Mouse (Mus musculus): Measurements from ENCODE around the gene Nudt19. TPM values are rescaled to one million over a fixed set of nuclear protein-coding genes. Genes with fewer than 3 reads are reported as not detected.
"Not testable (repeated sequence)": the region's sequence is repeated elsewhere in the genome, so short reads cannot be mapped to it uniquely, and the experiment has no call there.

Gene Nudt19
- polyA plus RNA-seq, 1 experiment = 18.3 TPM

DNA sequence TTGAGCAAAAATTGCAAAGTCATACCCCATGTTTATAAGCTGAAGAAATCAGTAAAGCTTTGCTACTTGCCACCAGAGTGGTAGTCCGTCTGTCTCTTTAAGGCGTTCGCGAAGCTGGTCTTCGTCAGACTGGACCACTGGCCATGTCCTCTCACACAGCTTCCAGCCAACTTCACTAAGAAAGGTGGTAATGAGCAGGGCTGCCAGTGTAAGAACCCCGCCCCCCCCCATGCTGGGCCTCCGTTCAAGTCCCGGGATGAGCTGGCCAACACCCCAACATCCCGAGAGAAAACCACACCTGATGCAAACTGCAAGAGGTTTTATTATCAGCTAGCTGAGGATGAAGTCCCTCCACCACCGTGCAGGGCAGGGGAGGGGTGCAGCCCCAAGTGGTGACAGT is 8.8 kb upstream of the Nudt19 start:
- H3K4me2 ChIP-seq (ENCODE audit: low read depth); H3ac ChIP-seq (ENCODE audit: control insufficient read depth, insufficient read length); H3K79me2 ChIP-seq (ENCODE audit: control insufficient read depth, insufficient read depth); H3K4me3 ChIP-seq; H3K36me3 ChIP-seq (ENCODE audit: control insufficient read depth, insufficient read depth): not testable (repeated sequence)
- H3K27me3 ChIP-seq (ENCODE audit: control insufficient read depth, insufficient read depth, insufficient read length) = peaks cover 25% of the 10 kb centered on the region

DNA sequence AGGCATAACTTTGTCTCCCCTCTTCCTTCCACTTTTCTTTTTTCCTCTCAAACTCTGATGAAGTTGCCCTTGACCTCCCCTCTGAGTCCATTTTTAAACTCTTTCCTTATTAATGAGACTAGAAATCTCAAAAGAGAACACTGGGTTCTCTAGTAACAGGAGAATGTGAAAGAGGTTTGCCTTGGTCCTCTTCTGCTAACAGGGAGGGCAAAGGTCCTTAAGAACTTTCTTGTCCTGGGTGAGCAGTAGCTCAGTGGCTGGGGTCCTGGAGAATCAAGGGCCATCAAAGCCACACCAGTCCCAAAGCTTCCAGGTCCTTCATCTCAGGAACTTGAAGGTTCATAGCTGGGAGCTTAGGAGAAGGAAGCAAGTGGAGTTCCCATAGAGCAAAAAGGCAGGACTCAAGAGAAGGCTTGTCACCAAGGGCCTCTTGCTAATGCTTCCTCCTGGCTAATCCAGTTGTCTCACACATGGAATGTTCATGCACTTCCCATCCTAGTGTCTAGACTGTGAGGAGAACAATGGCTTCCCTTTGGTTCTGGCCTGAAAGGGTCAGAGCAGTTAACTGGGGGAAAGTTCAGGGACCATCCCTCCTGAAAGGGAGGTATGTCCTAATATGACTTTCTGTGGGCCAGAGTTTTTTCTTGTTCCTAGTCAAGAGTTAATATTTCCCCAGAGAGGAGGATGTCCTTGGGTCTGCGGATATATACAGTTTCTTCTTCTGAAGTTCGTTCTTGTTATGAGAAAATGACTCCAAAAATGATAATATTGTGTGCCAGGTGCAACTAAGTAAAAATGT is 8.2 kb upstream of the Nudt19 start:
- Histone ChIP-seq H3K4me3 (no peak overlapping the region), H3ac (ENCODE audit: control insufficient read depth, insufficient read length) (no peak overlapping the region), H3K79me2 (ENCODE audit: control insufficient read depth, insufficient read depth) (no peaks in the 10 kb centered on the region), H3K36me3 (ENCODE audit: control insufficient read depth, insufficient read depth) (no peaks in the 10 kb centered on the region), H3K27me3 (ENCODE audit: control insufficient read depth, insufficient read depth, insufficient read length) (peaks cover 25% of the 10 kb centered on the region), H3K4me2 (ENCODE audit: low read depth) (no peak overlapping the region)
- TF ChIP-seq REST (IDR thresholded peaks at IDR 0.05; ENCODE audit: insufficient read depth, insufficient read length) = no peak
- TF ChIP-seq CEBPB (IDR thresholded peaks at IDR 0.05; ENCODE audit: insufficient read depth, poor library complexity, severe bottlenecking) = no peak
- no peak for TF ChIP-seq MYOD1 (IDR thresholded peaks at IDR 0.05; ENCODE audit: control insufficient read depth in 1 of 3, insufficient read length in 2 of 3, low read depth in 2 of 3)
- no peak for TF ChIP-seq POLR2A (IDR thresholded peaks at IDR 0.05; ENCODE audit: insufficient read length, low read depth)
- TF ChIP-seq SRF (IDR thresholded peaks at IDR 0.05; ENCODE audit: control insufficient read depth, insufficient read length, low read depth) = no peak
- no peak for TF ChIP-seq USF1 (IDR thresholded peaks at IDR 0.05; ENCODE audit: low read depth)
- no peak for TF ChIP-seq E2F4 (IDR thresholded peaks at IDR 0.05; ENCODE audit: insufficient read depth)

DNA sequence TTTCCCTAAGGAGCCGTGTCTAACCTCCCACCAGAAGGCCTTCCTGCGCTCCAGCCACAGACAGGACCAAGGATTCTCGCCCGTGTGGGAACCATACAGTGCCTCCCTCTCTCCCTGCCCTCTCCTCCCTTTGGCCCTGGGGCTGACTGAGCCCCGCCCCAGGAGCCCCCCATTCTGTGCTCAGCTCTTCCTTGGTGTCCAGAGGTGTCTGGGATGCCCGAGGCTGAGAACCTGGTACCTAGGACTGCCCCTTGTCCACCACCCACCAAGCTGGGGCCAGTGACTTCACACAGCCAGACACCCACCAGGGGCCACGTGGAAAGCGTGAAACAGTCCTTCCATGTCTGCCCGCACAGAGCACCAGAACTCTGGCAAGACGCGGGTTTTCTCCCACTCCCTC is 7.0 kb upstream of the Nudt19 start:
- TF ChIP-seq MAX (IDR thresholded peaks at IDR 0.05; ENCODE audit: low read depth) (no peak), USF1 (IDR thresholded peaks at IDR 0.05; ENCODE audit: low read depth) (no peak), POLR2A (IDR thresholded peaks at IDR 0.05; ENCODE audit: insufficient read length, low read depth) (no peak), POLR2AphosphoS2 (IDR thresholded peaks at IDR 0.05; ENCODE audit: insufficient read length, low read depth) (no peak), CEBPB (IDR thresholded peaks at IDR 0.05; ENCODE audit: insufficient read depth, poor library complexity, severe bottlenecking) (no peak), SRF (IDR thresholded peaks at IDR 0.05; ENCODE audit: control insufficient read depth, insufficient read length, low read depth) (no peak)
- no peak overlapping the region for H3K4me2 ChIP-seq (ENCODE audit: low read depth)
- H3K27me3 ChIP-seq (ENCODE audit: control insufficient read depth, insufficient read depth, insufficient read length) = peaks cover 25% of the 10 kb centered on the region
- H3K79me2 ChIP-seq (ENCODE audit: control insufficient read depth, insufficient read depth) = no peaks in the 10 kb centered on the region
- no peak overlapping the region for H3ac ChIP-seq (ENCODE audit: control insufficient read depth, insufficient read length)
- H3K4me3 ChIP-seq = no peak overlapping the region
- H3K36me3 ChIP-seq (ENCODE audit: control insufficient read depth, insufficient read depth) = no peaks in the 10 kb centered on the region

DNA sequence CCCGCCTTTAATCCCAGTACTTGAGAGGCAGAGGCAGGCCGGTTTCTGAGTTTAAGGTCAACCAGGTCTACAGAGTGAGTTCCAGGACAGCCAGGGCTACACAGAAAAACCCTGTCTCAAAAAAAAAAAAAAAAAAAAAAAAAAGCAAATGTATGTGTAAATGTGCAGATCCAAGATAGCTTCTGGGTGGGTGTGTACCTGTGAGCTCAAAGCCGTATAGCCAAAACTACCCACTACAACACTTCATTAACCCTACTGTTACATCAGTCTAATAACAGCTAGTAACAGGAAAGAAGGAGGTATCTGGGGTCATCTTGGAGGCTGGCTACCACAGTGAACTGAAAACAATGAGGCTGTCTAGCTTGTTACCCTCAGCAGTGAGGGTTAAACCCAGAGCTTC is 3.7 kb upstream of the Nudt19 start:
- TF ChIP-seq SRF (IDR thresholded peaks at IDR 0.05; ENCODE audit: control insufficient read depth, insufficient read length, low read depth) (no peak), TCF12 (IDR thresholded peaks at IDR 0.05; ENCODE audit: insufficient read depth, poor library complexity, severe bottlenecking) (no peak), MYOG (IDR thresholded peaks at IDR 0.05; ENCODE audit: control insufficient read depth in 1 of 3, insufficient read depth in 1 of 3, insufficient read length in 2 of 3, low read depth in 2 of 3) (no peak), TCF3 (IDR thresholded peaks at IDR 0.05; ENCODE audit: insufficient read length, low read depth) (no peak), MYOD1 (IDR thresholded peaks at IDR 0.05; ENCODE audit: control insufficient read depth in 1 of 3, insufficient read length in 2 of 3, low read depth in 2 of 3) (no peak), MAX (IDR thresholded peaks at IDR 0.05; ENCODE audit: low read depth) (no peak), REST (IDR thresholded peaks at IDR 0.05; ENCODE audit: insufficient read depth, insufficient read length) (no peak), CEBPB (IDR thresholded peaks at IDR 0.05; ENCODE audit: insufficient read depth, poor library complexity, severe bottlenecking) (no peak), USF1 (IDR thresholded peaks at IDR 0.05; ENCODE audit: low read depth) (no peak), POLR2A (IDR thresholded peaks at IDR 0.05; ENCODE audit: insufficient read length, low read depth) (no peak), E2F4 (IDR thresholded peaks at IDR 0.05; ENCODE audit: insufficient read depth) (no peak), POLR2AphosphoS2 (IDR thresholded peaks at IDR 0.05; ENCODE audit: insufficient read length, low read depth) (no peak)
- Histone ChIP-seq H3K79me2 (ENCODE audit: control insufficient read depth, insufficient read depth) (no peaks in the 10 kb centered on the region), H3K4me3 (no peak overlapping the region), H3K4me2 (ENCODE audit: low read depth) (no peak overlapping the region), H3K36me3 (ENCODE audit: control insufficient read depth, insufficient read depth) (no peaks in the 10 kb centered on the region), H3K27me3 (ENCODE audit: control insufficient read depth, insufficient read depth, insufficient read length) (peaks cover 13% of the 10 kb centered on the region), H3ac (ENCODE audit: control insufficient read depth, insufficient read length) (no peak overlapping the region)

DNA sequence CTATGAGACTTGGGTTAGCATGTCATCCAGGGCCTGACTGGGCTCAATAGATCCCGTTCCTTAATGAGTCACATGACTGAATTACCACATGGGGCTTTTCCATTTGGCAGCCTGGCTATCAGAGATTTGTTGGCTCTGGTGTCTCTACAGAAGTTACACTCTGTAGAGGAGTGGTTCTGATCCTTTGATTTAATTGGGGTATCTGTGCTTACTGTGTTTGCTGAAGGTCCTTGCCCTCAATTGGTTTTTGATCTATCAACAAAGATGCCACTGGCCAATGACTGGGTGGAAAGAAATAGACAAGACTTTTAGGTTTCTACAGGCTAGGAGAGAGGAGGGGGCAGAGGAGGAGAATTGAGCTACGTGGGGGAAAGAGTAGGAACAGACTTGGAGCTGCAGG is 2.6 kb upstream of the Nudt19 start:
- H3K4me2 ChIP-seq (ENCODE audit: low read depth) = no peak overlapping the region
- no peak overlapping the region for H3ac ChIP-seq (ENCODE audit: control insufficient read depth, insufficient read length)
- no peaks in the 10 kb centered on the region for H3K79me2 ChIP-seq (ENCODE audit: control insufficient read depth, insufficient read depth)
- no peak overlapping the region for H3K4me3 ChIP-seq
- H3K36me3 ChIP-seq (ENCODE audit: control insufficient read depth, insufficient read depth) = no peaks in the 10 kb centered on the region
- TF ChIP-seq MYOG (IDR thresholded peaks at IDR 0.05; ENCODE audit: control insufficient read depth in 1 of 3, insufficient read depth in 1 of 3, insufficient read length in 2 of 3, low read depth in 2 of 3) (no peak), POLR2AphosphoS2 (IDR thresholded peaks at IDR 0.05; ENCODE audit: insufficient read length, low read depth) (no peak), POLR2A (IDR thresholded peaks at IDR 0.05; ENCODE audit: insufficient read length, low read depth) (no peak), TCF3 (IDR thresholded peaks at IDR 0.05; ENCODE audit: insufficient read length, low read depth) (no peak), REST (IDR thresholded peaks at IDR 0.05; ENCODE audit: insufficient read depth, insufficient read length) (no peak), E2F4 (IDR thresholded peaks at IDR 0.05; ENCODE audit: insufficient read depth) (no peak), MAX (IDR thresholded peaks at IDR 0.05; ENCODE audit: low read depth) (no peak)
- peaks cover 13% of the 10 kb centered on the region for H3K27me3 ChIP-seq (ENCODE audit: control insufficient read depth, insufficient read depth, insufficient read length)

All from myocyte (in vitro differentiated cells).